Mouse (Mus musculus): ENCODE data around the gene Igf2bp2. TPM values are rescaled to one million over a fixed set of nuclear protein-coding genes. Genes with fewer than 3 reads are reported as not detected.
A peak's percentile ranks its signal among the peaks of the same experiment; 100 is the strongest.

Igf2bp2 gene
- polyA plus RNA-seq, 1 experiment = 92.4 TPM

- H3K4me1 ChIP-seq (ENCODE audit: control insufficient read depth, insufficient read depth, low read length) = peaks cover 33% of the 10 kb centered on the region
- no peak overlapping the region for H3K27ac ChIP-seq (ENCODE audit: insufficient read depth, low read length)
- no peak overlapping the region for H3K4me3 ChIP-seq (ENCODE audit: insufficient read depth, low read length)
- TF ChIP-seq CTCF (IDR thresholded peaks at IDR 0.05; ENCODE audit: borderline replicate concordance, insufficient read depth, low read length) = no peak
- TF ChIP-seq POLR2A (IDR thresholded peaks at IDR 0.05; ENCODE audit: low read depth, low read length) = no peak
Observed at GRCm38 (mm10) chr16:22150421-22150820, 12.7 kb downstream of the Igf2bp2 start.

- H3K4me3 ChIP-seq (ENCODE audit: insufficient read depth, low read length) = no peak overlapping the region
Observed at GRCm38 (mm10) chr16:22149659-22150345, 13.3 kb downstream of the Igf2bp2 start.

GRCm38 (mm10) chr16:22149076-22149475 lies 14.0 kb downstream of the Igf2bp2 start:
- Histone ChIP-seq H3K4me1 (ENCODE audit: control insufficient read depth, insufficient read depth, low read length) (peaks cover 30% of the 10 kb centered on the region), H3K4me3 (ENCODE audit: insufficient read depth, low read length) (no peak overlapping the region), H3K27ac (ENCODE audit: insufficient read depth, low read length) (no peak overlapping the region)
- TF ChIP-seq POLR2A (IDR thresholded peaks at IDR 0.05; ENCODE audit: low read depth, low read length) (no peak), CTCF (IDR thresholded peaks at IDR 0.05; ENCODE audit: borderline replicate concordance, insufficient read depth, low read length) (no peak)

More at GRCm38 (mm10) chr16:22149659-22150345, 13.3 kb downstream of the Igf2bp2 start:
- TF ChIP-seq CTCF (IDR thresholded peaks at IDR 0.05; ENCODE audit: borderline replicate concordance, insufficient read depth, low read length) (no peak), POLR2A (IDR thresholded peaks at IDR 0.05; ENCODE audit: low read depth, low read length) (no peak)
- Histone ChIP-seq H3K27ac (ENCODE audit: insufficient read depth, low read length) (no peak overlapping the region), H3K4me1 (ENCODE audit: control insufficient read depth, insufficient read depth, low read length) (peaks cover 33% of the 10 kb centered on the region)

- no peak overlapping the region for H3K4me3 ChIP-seq (ENCODE audit: insufficient read depth, low read length)
- TF ChIP-seq CTCF (IDR thresholded peaks at IDR 0.05; ENCODE audit: borderline replicate concordance, insufficient read depth, low read length) = no peak
- TF ChIP-seq POLR2A (IDR thresholded peaks at IDR 0.05; ENCODE audit: low read depth, low read length) = no peak
- no peak overlapping the region for H3K27ac ChIP-seq (ENCODE audit: insufficient read depth, low read length)
- peaks cover 18% of the 10 kb centered on the region for H3K4me1 ChIP-seq (ENCODE audit: control insufficient read depth, insufficient read depth, low read length)
Observed at GRCm38 (mm10) chr16:22147131-22147530, 16.0 kb downstream of the Igf2bp2 start.

GRCm38 (mm10) chr16:22146071-22146470 lies 17.0 kb downstream of the Igf2bp2 start:
- H3K27ac ChIP-seq (ENCODE audit: insufficient read depth, low read length) = no peak overlapping the region

GRCm38 (mm10) chr16:22144490-22144889 lies 18.6 kb downstream of the Igf2bp2 start:
- TF ChIP-seq POLR2A (IDR thresholded peaks at IDR 0.05; ENCODE audit: low read depth, low read length) (no peak), CTCF (IDR thresholded peaks at IDR 0.05; ENCODE audit: borderline replicate concordance, insufficient read depth, low read length) (no peak)
- Histone ChIP-seq H3K4me1 (ENCODE audit: control insufficient read depth, insufficient read depth, low read length) (peaks cover 5% of the 10 kb centered on the region), H3K27ac (ENCODE audit: insufficient read depth, low read length) (peak overlapping the region; percentile 31; the same call in 1 of the 2 replicates), H3K4me3 (ENCODE audit: insufficient read depth, low read length) (no peak overlapping the region)

More at GRCm38 (mm10) chr16:22146071-22146470, 17.0 kb downstream of the Igf2bp2 start:
- no peak overlapping the region for H3K4me3 ChIP-seq (ENCODE audit: insufficient read depth, low read length)
- H3K4me1 ChIP-seq (ENCODE audit: control insufficient read depth, insufficient read depth, low read length) = peaks cover 15% of the 10 kb centered on the region
- TF ChIP-seq CTCF (IDR thresholded peaks at IDR 0.05; ENCODE audit: borderline replicate concordance, insufficient read depth, low read length) = no peak
- no peak for TF ChIP-seq POLR2A (IDR thresholded peaks at IDR 0.05; ENCODE audit: low read depth, low read length)

- no peak overlapping the region for H3K4me3 ChIP-seq (ENCODE audit: insufficient read depth, low read length)
- H3K4me1 ChIP-seq (ENCODE audit: control insufficient read depth, insufficient read depth, low read length) = no peaks in the 10 kb centered on the region
- H3K27ac ChIP-seq (ENCODE audit: insufficient read depth, low read length) = no peak overlapping the region
- TF ChIP-seq POLR2A (IDR thresholded peaks at IDR 0.05; ENCODE audit: low read depth, low read length) (no peak), CTCF (IDR thresholded peaks at IDR 0.05; ENCODE audit: borderline replicate concordance, insufficient read depth, low read length) (no peak)
Observed at GRCm38 (mm10) chr16:22140861-22141260, 22.2 kb downstream of the Igf2bp2 start.

GRCm38 (mm10) chr16:22139821-22140220 lies 23.3 kb downstream of the Igf2bp2 start:
- Histone ChIP-seq H3K4me1 (ENCODE audit: control insufficient read depth, insufficient read depth, low read length) (no peaks in the 10 kb centered on the region), H3K4me3 (ENCODE audit: insufficient read depth, low read length) (no peak overlapping the region), H3K27ac (ENCODE audit: insufficient read depth, low read length) (no peak overlapping the region)
- TF ChIP-seq POLR2A (IDR thresholded peaks at IDR 0.05; ENCODE audit: low read depth, low read length) (no peak), CTCF (IDR thresholded peaks at IDR 0.05; ENCODE audit: borderline replicate concordance, insufficient read depth, low read length) (no peak)

- no peak overlapping the region for H3K27ac ChIP-seq (ENCODE audit: insufficient read depth, low read length)
- no peak overlapping the region for H3K4me3 ChIP-seq (ENCODE audit: insufficient read depth, low read length)
- H3K4me1 ChIP-seq (ENCODE audit: control insufficient read depth, insufficient read depth, low read length) = peaks cover 5% of the 10 kb centered on the region; the same call in 1 of the 2 replicates
- no peak for TF ChIP-seq CTCF (IDR thresholded peaks at IDR 0.05; ENCODE audit: borderline replicate concordance, insufficient read depth, low read length)
- TF ChIP-seq POLR2A (IDR thresholded peaks at IDR 0.05; ENCODE audit: low read depth, low read length) = no peak
Observed at GRCm38 (mm10) chr16:22136198-22136597, 26.9 kb downstream of the Igf2bp2 start.

- Histone ChIP-seq H3K27ac (ENCODE audit: insufficient read depth, low read length) (no peak overlapping the region), H3K4me3 (ENCODE audit: insufficient read depth, low read length) (no peak overlapping the region), H3K4me1 (ENCODE audit: control insufficient read depth, insufficient read depth, low read length) (peaks cover 5% of the 10 kb centered on the region; the same call in 1 of the 2 replicates)
- no peak for TF ChIP-seq CTCF (IDR thresholded peaks at IDR 0.05; ENCODE audit: borderline replicate concordance, insufficient read depth, low read length)
- TF ChIP-seq POLR2A (IDR thresholded peaks at IDR 0.05; ENCODE audit: low read depth, low read length) = no peak
Observed at GRCm38 (mm10) chr16:22131321-22131720, 31.8 kb downstream of the Igf2bp2 start.

Measured in embryonic fibroblast, embryonic 13.5 days (primary cell).